Mouse (Mus musculus): ENCODE measurements around the gene Tnfsf14. TPM values are rescaled to one million over a fixed set of nuclear protein-coding genes. Genes with fewer than 3 reads are reported as not detected.

Tnfsf14 gene
- polyA plus RNA-seq, 1 experiment from 2014 or later: 1.3 TPM

GRCm38 (mm10) chr17:57170616-57171260 is 23.2 kb downstream of the Tnfsf14 start:
- ATAC-seq (ENCODE audit: insufficient read depth): no peak
- 33% methylated on average over 5 of the region's 5 CpGs for whole genome bisulfite sequencing (ENCODE audit: insufficient replicate concordance)
- no peak overlapping the region for H3K4me3 ChIP-seq (replicated peaks)
- no peaks in the 10 kb centered on the region for H3K9me3 ChIP-seq (replicated peaks)
- H3K4me1 ChIP-seq (replicated peaks): peaks cover 12% of the 10 kb centered on the region; the same call in 1 of the 2 replicates
- H3K4me2 ChIP-seq: no peak overlapping the region
- no peak overlapping the region for H3K9ac ChIP-seq
- H3K27me3 ChIP-seq: no peaks in the 10 kb centered on the region
- no peaks in the 10 kb centered on the region for H3K36me3 ChIP-seq (replicated peaks)
- no peak overlapping the region for H3K27ac ChIP-seq (replicated peaks)

- Histone ChIP-seq H3K27me3 (no peaks in the 10 kb centered on the region), H3K9ac (no peak overlapping the region), H3K36me3 (replicated peaks) (no peaks in the 10 kb centered on the region), H3K9me3 (replicated peaks) (no peaks in the 10 kb centered on the region), H3K4me1 (replicated peaks) (peaks cover 12% of the 10 kb centered on the region; the same call in 1 of the 2 replicates), H3K27ac (replicated peaks) (no peak overlapping the region), H3K4me2 (no peak overlapping the region), H3K4me3 (replicated peaks) (no peak overlapping the region)
- WGBS (ENCODE audit: insufficient replicate concordance): 15% methylated on average over 11 of the region's 11 CpGs
- ATAC-seq (ENCODE audit: insufficient read depth): no peak
Observed at GRCm38 (mm10) chr17:57166800-57167791, 26.9 kb downstream of the Tnfsf14 start.

- Histone ChIP-seq H3K27ac (replicated peaks) (no peak overlapping the region), H3K9ac (no peak overlapping the region)
Observed at GRCm38 (mm10) chr17:57153787-57154186, 40.2 kb downstream of the Tnfsf14 start.

DNA sequence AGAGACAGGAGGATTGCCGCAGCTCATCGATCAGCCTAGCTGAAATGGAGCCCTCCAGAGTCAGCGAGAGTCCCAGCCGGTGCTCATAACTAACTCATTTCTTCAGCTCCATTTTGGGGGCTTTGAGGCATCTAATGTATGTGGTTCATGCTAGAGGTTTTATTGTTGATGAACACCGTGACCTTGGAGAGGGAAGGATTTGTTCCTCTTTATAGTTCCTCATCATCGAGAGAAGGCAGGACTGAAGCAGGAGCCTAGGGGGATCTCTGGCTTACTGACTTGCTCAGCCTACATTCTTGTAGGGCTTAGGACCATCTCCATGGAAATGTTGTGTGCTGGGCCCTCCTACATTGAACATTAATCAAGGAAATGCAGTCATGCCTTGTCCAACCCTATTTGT is 41.0 kb downstream of the Tnfsf14 start:
- 67% methylated on average over 6 of the region's 6 CpGs for WGBS (ENCODE audit: insufficient replicate concordance)
- no peak overlapping the region for H3K4me2 ChIP-seq
- H3K27ac ChIP-seq (replicated peaks): no peak overlapping the region
- no peak overlapping the region for H3K4me3 ChIP-seq (replicated peaks)
- peaks cover 45% of the 10 kb centered on the region for H3K27me3 ChIP-seq
- no peaks in the 10 kb centered on the region for H3K36me3 ChIP-seq (replicated peaks)
- H3K4me1 ChIP-seq (replicated peaks): no peaks in the 10 kb centered on the region
- no peaks in the 10 kb centered on the region for H3K9me3 ChIP-seq (replicated peaks)
- H3K9ac ChIP-seq: no peak overlapping the region
- no peak for ATAC-seq (ENCODE audit: insufficient read depth)

More at GRCm38 (mm10) chr17:57153787-57154186, 40.2 kb downstream of the Tnfsf14 start:
- 57% methylated on average over 4 of the region's 4 CpGs for WGBS (ENCODE audit: insufficient replicate concordance)
- ATAC-seq (ENCODE audit: insufficient read depth): no peak
- H3K27me3 ChIP-seq: peaks cover 37% of the 10 kb centered on the region
- no peaks in the 10 kb centered on the region for H3K4me1 ChIP-seq (replicated peaks)
- no peaks in the 10 kb centered on the region for H3K36me3 ChIP-seq (replicated peaks)
- H3K9me3 ChIP-seq (replicated peaks): no peaks in the 10 kb centered on the region
- H3K4me3 ChIP-seq (replicated peaks): no peak overlapping the region
- no peak overlapping the region for H3K4me2 ChIP-seq

- 4% methylated on average over 38 of the region's 39 CpGs for WGBS (ENCODE audit: insufficient replicate concordance)
- no peak within 1 kb of the TSS for H3K4me2 ChIP-seq
- H3K4me1 ChIP-seq (replicated peaks): no peaks in the 10 kb centered on the region
- no peak within 1 kb of the TSS for H3K9ac ChIP-seq
- no peak for ATAC-seq (ENCODE audit: insufficient read depth)
- no peaks in the 10 kb centered on the region for H3K9me3 ChIP-seq (replicated peaks)
- H3K27me3 ChIP-seq: peaks cover 65% of the 10 kb centered on the region
- no peak within 1 kb of the TSS for H3K4me3 ChIP-seq (replicated peaks)
- no peak within 1 kb of the TSS for H3K27ac ChIP-seq (replicated peaks)
- no peaks in the 10 kb centered on the region for H3K36me3 ChIP-seq (replicated peaks)
Observed at GRCm38 (mm10) chr17:57148994-57149803, 44.8 kb downstream of the Tnfsf14 start, which contains the start of gene Cd70. Cd70 (minus strand) TSS chr17:57149777.

DNA sequence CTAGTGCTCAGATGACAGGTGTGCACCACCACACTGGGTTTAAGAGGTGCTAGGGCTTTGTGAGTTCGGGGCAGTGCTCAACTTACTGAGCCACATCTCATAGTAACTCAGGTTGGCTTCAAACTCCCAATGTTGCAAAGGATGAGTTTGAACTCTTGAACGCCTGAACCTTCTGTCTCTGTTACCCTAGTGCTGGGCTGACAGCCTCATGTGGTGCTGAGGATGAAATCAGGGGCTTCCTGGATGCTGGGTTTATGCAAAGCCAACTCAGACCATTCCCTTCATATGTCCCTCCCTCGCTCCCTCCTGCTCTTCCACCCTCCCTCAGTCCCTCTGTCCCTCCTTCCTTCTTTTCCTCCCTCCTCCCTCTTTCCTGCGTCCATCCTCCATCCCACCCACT is 45.6 kb downstream of the Tnfsf14 start:
- no peak overlapping the region for H3K4me3 ChIP-seq (replicated peaks)
- no peak overlapping the region for H3K4me2 ChIP-seq
- no peak overlapping the region for H3K27ac ChIP-seq (replicated peaks)
- 51% methylated on average over 4 of the region's 4 CpGs for WGBS (ENCODE audit: insufficient replicate concordance)
- no peak overlapping the region for H3K9ac ChIP-seq
- no peaks in the 10 kb centered on the region for H3K9me3 ChIP-seq (replicated peaks)
- no peak for ATAC-seq (ENCODE audit: insufficient read depth)
- peaks cover 62% of the 10 kb centered on the region for H3K27me3 ChIP-seq
- H3K4me1 ChIP-seq (replicated peaks): no peaks in the 10 kb centered on the region
- H3K36me3 ChIP-seq (replicated peaks): no peaks in the 10 kb centered on the region

GRCm38 (mm10) chr17:57145115-57145514 is 48.9 kb downstream of the Tnfsf14 start:
- no peak overlapping the region for H3K9ac ChIP-seq

GRCm38 (mm10) chr17:57143704-57144103 is 50.3 kb downstream of the Tnfsf14 start:
- H3K9ac ChIP-seq: no peak overlapping the region
- H3K27ac ChIP-seq (replicated peaks): no peak overlapping the region
- H3K27me3 ChIP-seq: peaks cover 31% of the 10 kb centered on the region
- no peak overlapping the region for H3K4me3 ChIP-seq (replicated peaks)
- peaks cover 5% of the 10 kb centered on the region; the same call in 1 of the 2 replicates for H3K4me1 ChIP-seq (replicated peaks)
- ATAC-seq (ENCODE audit: insufficient read depth): no peak
- H3K36me3 ChIP-seq (replicated peaks): no peaks in the 10 kb centered on the region
- 70% methylated on average over 3 of the region's 3 CpGs for WGBS (ENCODE audit: insufficient replicate concordance)
- H3K9me3 ChIP-seq (replicated peaks): no peaks in the 10 kb centered on the region
- H3K4me2 ChIP-seq: no peak overlapping the region

More at GRCm38 (mm10) chr17:57145115-57145514, 48.9 kb downstream of the Tnfsf14 start:
- Histone ChIP-seq H3K36me3 (replicated peaks) (no peaks in the 10 kb centered on the region), H3K27ac (replicated peaks) (no peak overlapping the region), H3K27me3 (peaks cover 45% of the 10 kb centered on the region), H3K4me1 (replicated peaks) (peaks cover 1% of the 10 kb centered on the region; the same call in 1 of the 2 replicates), H3K4me3 (replicated peaks) (no peak overlapping the region), H3K4me2 (no peak overlapping the region), H3K9me3 (replicated peaks) (no peaks in the 10 kb centered on the region)
- 44% methylated on average over 1 of the region's 1 CpGs for WGBS (ENCODE audit: insufficient replicate concordance)
- ATAC-seq (ENCODE audit: insufficient read depth): no peak

GRCm38 (mm10) chr17:57139708-57140107 is 54.3 kb downstream of the Tnfsf14 start:
- Histone ChIP-seq H3K9me3 (replicated peaks) (no peaks in the 10 kb centered on the region), H3K4me3 (replicated peaks) (no peak overlapping the region), H3K27ac (replicated peaks) (no peak overlapping the region), H3K4me1 (replicated peaks) (peaks cover 5% of the 10 kb centered on the region; the same call in 1 of the 2 replicates), H3K4me2 (no peak overlapping the region), H3K27me3 (no peaks in the 10 kb centered on the region; the same call in 1 of the 2 replicates), H3K9ac (no peak overlapping the region), H3K36me3 (replicated peaks) (no peaks in the 10 kb centered on the region)
- 16% methylated on average over 3 of the region's 3 CpGs for WGBS (ENCODE audit: insufficient replicate concordance)
- ATAC-seq (ENCODE audit: insufficient read depth): peak; percentile 47; the same call in 1 of the 2 replicates
